Mouse (Mus musculus) hindbrain, embryonic 12.5 days (tissue): ENCODE results near the gene Cluh. TPM values are rescaled to one million over a fixed set of nuclear protein-coding genes. Genes with fewer than 3 reads are reported as not detected.

Experiments
- ATAC-seq: fragments of 200-750 bp; cut with Nextera tagmentation; 2 replicates; pipeline ENCODE4 v1.8.0; 2017; ENCODE audit warnings: moderate TSS enrichment; ENCODE audit not compliant: low FRiP score
- H3K27ac ChIP-seq: fragments of 300-500 bp; sonication (generic); 2 replicates; pipeline ENCODE4 v1.5.1; 2016; ENCODE audit warnings: mild to moderate bottlenecking
- H3K27me3 ChIP-seq: fragments of 300-500 bp; sonication (generic); 2 replicates; pipeline ENCODE4 v1.6.1; 2016; ENCODE audit warnings: mild to moderate bottlenecking
- H3K36me3 ChIP-seq: fragments of 300-500 bp; sonication (generic); 2 replicates; pipeline ENCODE4 v1.6.1; 2016; ENCODE audit warnings: mild to moderate bottlenecking
- H3K4me1 ChIP-seq: fragments of 300-500 bp; sonication (generic); 2 replicates; pipeline ENCODE4 v1.6.1; 2016
- H3K4me2 ChIP-seq: fragments of 300-500 bp; sonication (generic); replicated peaks from 2 replicates; pipeline ENCODE4 v1.6.1; 2016; ENCODE audit warnings: mild to moderate bottlenecking
- H3K4me3 ChIP-seq: fragments of 300-500 bp; sonication (generic); 2 replicates; pipeline ENCODE4 v1.5.1; 2016; ENCODE audit warnings: mild to moderate bottlenecking
- H3K9ac ChIP-seq: fragments of 300-500 bp; sonication (generic); 2 replicates; pipeline ENCODE4 v1.6.1; 2016; ENCODE audit warnings: mild to moderate bottlenecking, moderate library complexity
- H3K9me3 ChIP-seq: fragments of 300-500 bp; sonication (generic); replicated peaks from 2 replicates; pipeline ENCODE4 v1.6.1; 2016; ENCODE audit warnings: mild to moderate bottlenecking
- WGBS: fragments of 180-500 bp; shearing (Covaris S2); methylation state at CpG from one replicate; pipeline ENCODE4 v1.1.7; 2016; 5-methylcytosine and 5-hydroxymethylcytosine counted together
- polyA plus RNA-seq: library from polyadenylated mRNA; unstranded; fragments of >200 nt; fragmentation: Nextera tagmentation; extraction: Ambion mirVana; gene quantifications from 2 replicates; pipeline ENCODE4 v1.2.1, GENCODE M21; 2016

Gene Cluh
- polyA plus RNA-seq, 1 experiment from 2014 or later = 22.1 TPM

GRCm38 (mm10) chr11:74650576-74651100 is 1.3 kb downstream of the Cluh start:
- H3K4me1 ChIP-seq = peaks cover 49% of the 10 kb centered on the region

GRCm38 (mm10) chr11:74652791-74653191 is 3.5 kb downstream of the Cluh start:
- H3K27ac ChIP-seq = peak overlapping the region; percentile 36
- H3K36me3 ChIP-seq = peaks cover 14% of the 10 kb centered on the region
- no peak overlapping the region for H3K4me2 ChIP-seq
- no peak for ATAC-seq
- WGBS = 56% methylated on average over 4 of the region's 4 CpGs
- no peak overlapping the region for H3K4me3 ChIP-seq
- peak overlapping the region; percentile 3; the same call in 1 of the 2 replicates for H3K9ac ChIP-seq
- no peaks in the 10 kb centered on the region for H3K9me3 ChIP-seq
- H3K4me1 ChIP-seq = peaks cover 49% of the 10 kb centered on the region
- H3K27me3 ChIP-seq = no peaks in the 10 kb centered on the region

More at GRCm38 (mm10) chr11:74650576-74651100, 1.3 kb downstream of the Cluh start:
- Histone ChIP-seq H3K9me3 (no peaks in the 10 kb centered on the region), H3K4me3 (peak overlapping the region; percentile 98), H3K27me3 (no peaks in the 10 kb centered on the region), H3K9ac (peak overlapping the region; percentile 90), H3K4me2 (peak overlapping the region; percentile 97), H3K36me3 (no peaks in the 10 kb centered on the region), H3K27ac (no peak overlapping the region)
- WGBS = 71% methylated on average over 4 of the region's 4 CpGs
- ATAC-seq = no peak

GRCm38 (mm10) chr11:74653385-74653784 is 4.1 kb downstream of the Cluh start:
- no peak overlapping the region for H3K4me2 ChIP-seq
- WGBS = 63% methylated on average over 6 of the region's 6 CpGs
- H3K36me3 ChIP-seq = peaks cover 20% of the 10 kb centered on the region
- ATAC-seq = no peak
- H3K4me3 ChIP-seq = no peak overlapping the region
- peaks cover 47% of the 10 kb centered on the region for H3K4me1 ChIP-seq
- H3K9ac ChIP-seq = peak overlapping the region; percentile 3; the same call in 1 of the 2 replicates
- peak overlapping the region; percentile 36; the same call in 1 of the 2 replicates for H3K27ac ChIP-seq
- no peaks in the 10 kb centered on the region for H3K27me3 ChIP-seq
- H3K9me3 ChIP-seq = no peaks in the 10 kb centered on the region

GRCm38 (mm10) chr11:74655941-74656340 is 6.6 kb downstream of the Cluh start:
- no peaks in the 10 kb centered on the region for H3K9me3 ChIP-seq
- H3K27ac ChIP-seq = no peak overlapping the region
- no peaks in the 10 kb centered on the region for H3K27me3 ChIP-seq
- no peak for ATAC-seq
- no peak overlapping the region for H3K4me3 ChIP-seq
- peaks cover 30% of the 10 kb centered on the region for H3K4me1 ChIP-seq
- H3K9ac ChIP-seq = no peak overlapping the region
- WGBS = 93% methylated on average over 3 of the region's 3 CpGs
- no peak overlapping the region for H3K4me2 ChIP-seq
- H3K36me3 ChIP-seq = peaks cover 46% of the 10 kb centered on the region

GRCm38 (mm10) chr11:74660336-74660735 is 11.0 kb downstream of the Cluh start:
- H3K4me3 ChIP-seq = no peak overlapping the region
- H3K4me1 ChIP-seq = no peaks in the 10 kb centered on the region
- no peaks in the 10 kb centered on the region for H3K27me3 ChIP-seq
- no peak for ATAC-seq
- no peak overlapping the region for H3K9ac ChIP-seq
- H3K36me3 ChIP-seq = peaks cover 89% of the 10 kb centered on the region
- no peak overlapping the region for H3K4me2 ChIP-seq
- no peak overlapping the region for H3K27ac ChIP-seq
- H3K9me3 ChIP-seq = no peaks in the 10 kb centered on the region
- WGBS = 93% methylated on average over 13 of the region's 13 CpGs

GRCm38 (mm10) chr11:74661641-74662040 is 12.3 kb downstream of the Cluh start:
- H3K4me1 ChIP-seq = no peaks in the 10 kb centered on the region
- H3K9ac ChIP-seq = no peak overlapping the region
- H3K36me3 ChIP-seq = peaks cover 98% of the 10 kb centered on the region
- H3K9me3 ChIP-seq = no peaks in the 10 kb centered on the region
- no peak overlapping the region for H3K27ac ChIP-seq
- H3K27me3 ChIP-seq = no peaks in the 10 kb centered on the region
- H3K4me2 ChIP-seq = no peak overlapping the region
- no peak overlapping the region for H3K4me3 ChIP-seq
- WGBS = 94% methylated on average over 19 of the region's 19 CpGs
- no peak for ATAC-seq

GRCm38 (mm10) chr11:74662221-74662620 is 12.9 kb downstream of the Cluh start:
- H3K4me3 ChIP-seq = no peak overlapping the region
- no peak overlapping the region for H3K27ac ChIP-seq
- peaks cover 99% of the 10 kb centered on the region for H3K36me3 ChIP-seq
- H3K27me3 ChIP-seq = no peaks in the 10 kb centered on the region
- no peaks in the 10 kb centered on the region for H3K9me3 ChIP-seq
- H3K4me2 ChIP-seq = no peak overlapping the region
- H3K9ac ChIP-seq = no peak overlapping the region
- WGBS = 91% methylated on average over 6 of the region's 6 CpGs
- no peak for ATAC-seq
- H3K4me1 ChIP-seq = no peaks in the 10 kb centered on the region

GRCm38 (mm10) chr11:74664279-74664678 is 15.0 kb downstream of the Cluh start:
- peaks cover 99% of the 10 kb centered on the region for H3K36me3 ChIP-seq
- H3K9ac ChIP-seq = no peak overlapping the region
- H3K4me3 ChIP-seq = no peak overlapping the region
- H3K9me3 ChIP-seq = no peaks in the 10 kb centered on the region
- no peaks in the 10 kb centered on the region for H3K4me1 ChIP-seq
- no peak overlapping the region for H3K4me2 ChIP-seq
- no peaks in the 10 kb centered on the region for H3K27me3 ChIP-seq
- no peak overlapping the region for H3K27ac ChIP-seq
- no peak for ATAC-seq
- 89% methylated on average over 3 of the region's 3 CpGs for WGBS

- ATAC-seq = no peak
- Histone ChIP-seq H3K9me3 (no peaks in the 10 kb centered on the region), H3K27me3 (no peaks in the 10 kb centered on the region), H3K9ac (no peak overlapping the region), H3K27ac (no peak overlapping the region), H3K4me1 (no peaks in the 10 kb centered on the region), H3K4me2 (no peak overlapping the region), H3K4me3 (no peak overlapping the region), H3K36me3 (peaks cover 99% of the 10 kb centered on the region)
- 89% methylated on average over 8 of the region's 8 CpGs for WGBS
Measured at GRCm38 (mm10) chr11:74664906-74665305, 15.6 kb downstream of the Cluh start.

GRCm38 (mm10) chr11:74665631-74666283 is 16.5 kb downstream of the Cluh start:
- Histone ChIP-seq H3K27me3 (no peaks in the 10 kb centered on the region), H3K9me3 (no peaks in the 10 kb centered on the region), H3K4me1 (no peaks in the 10 kb centered on the region), H3K36me3 (peaks cover 91% of the 10 kb centered on the region), H3K4me2 (no peak overlapping the region), H3K4me3 (no peak overlapping the region), H3K9ac (no peak overlapping the region), H3K27ac (no peak overlapping the region)
- WGBS = 95% methylated on average over 17 of the region's 17 CpGs
- ATAC-seq = no peak

- no peaks in the 10 kb centered on the region for H3K4me1 ChIP-seq
- ATAC-seq = no peak
- H3K4me2 ChIP-seq = no peak overlapping the region
- H3K9me3 ChIP-seq = no peaks in the 10 kb centered on the region
- no peak overlapping the region for H3K4me3 ChIP-seq
- H3K36me3 ChIP-seq = peaks cover 87% of the 10 kb centered on the region
- no peak overlapping the region for H3K9ac ChIP-seq
- H3K27me3 ChIP-seq = no peaks in the 10 kb centered on the region
- H3K27ac ChIP-seq = no peak overlapping the region
- WGBS = 93% methylated on average over 5 of the region's 5 CpGs
Measured at GRCm38 (mm10) chr11:74666284-74666652, 17.0 kb downstream of the Cluh start.

GRCm38 (mm10) chr11:74666776-74667581 is 17.7 kb downstream of the Cluh start:
- Histone ChIP-seq H3K27me3 (no peaks in the 10 kb centered on the region), H3K4me3 (no peak overlapping the region), H3K4me2 (no peak overlapping the region), H3K9me3 (no peaks in the 10 kb centered on the region), H3K36me3 (peaks cover 80% of the 10 kb centered on the region), H3K4me1 (no peaks in the 10 kb centered on the region), H3K27ac (no peak overlapping the region), H3K9ac (no peak overlapping the region)
- no peak for ATAC-seq
- WGBS = 96% methylated on average over 14 of the region's 14 CpGs
